Mouse (Mus musculus): Measurements from ENCODE around the gene Serf1. TPM values are rescaled to one million over a fixed set of nuclear protein-coding genes. Genes with fewer than 3 reads are reported as not detected.

Gene Serf1
- 357 and 369 TPM in 2 replicates for polyA plus RNA-seq (2016; fragmentation: Nextera tagmentation; extraction: Ambion mirVana)

GRCm38 (mm10) chr13:100107652-100108472, at the start of gene Serf1:
Gene Serf1 (plus strand): TSS chr13:100108012.
- 0 out of 2 replicates have a peak within 1 kb of the TSS, but pooled peaks have one; percentile 16 for H3K27ac ChIP-seq
- H3K9me3 ChIP-seq, result no peaks in the 10 kb centered on the region
- no peaks in the 10 kb centered on the region for H3K27me3 ChIP-seq (replicated peaks)
- peaks cover 17% of the 10 kb centered on the region for H3K4me1 ChIP-seq
- ATAC-seq (ENCODE audit: low FRiP score, low read depth), result peak; percentile 78
- H3K36me3 ChIP-seq, result 0 out of 2 replicates have a peak, but pooled peaks cover 5% of the 10 kb centered on the region
- H3K4me2 ChIP-seq (replicated peaks), result peak within 1 kb of the TSS; percentile 89
- WGBS, result 1% methylated on average over 76 of the region's 76 CpGs
- H3K9ac ChIP-seq, result peak within 1 kb of the TSS; percentile 84
- H3K4me3 ChIP-seq, result peak within 1 kb of the TSS; percentile 79

GRCm38 (mm10) chr13:100063936-100064335, 43.9 kb upstream of the Serf1 start:
- 95% methylated on average over 3 of the region's 3 CpGs for WGBS
- no peak for ATAC-seq (ENCODE audit: low FRiP score, low read depth)
- Histone ChIP-seq H3K4me1 (no peaks in the 10 kb centered on the region), H3K27me3 (replicated peaks) (no peaks in the 10 kb centered on the region), H3K4me3 (no peak overlapping the region), H3K9ac (no peak overlapping the region), H3K9me3 (no peaks in the 10 kb centered on the region), H3K27ac (no peak overlapping the region), H3K4me2 (replicated peaks) (no peak overlapping the region), H3K36me3 (peaks cover 65% of the 10 kb centered on the region)

- Histone ChIP-seq H3K9ac (no peak overlapping the region), H3K36me3 (peaks cover 61% of the 10 kb centered on the region), H3K27ac (no peak overlapping the region), H3K4me1 (no peaks in the 10 kb centered on the region), H3K4me3 (no peak overlapping the region), H3K27me3 (replicated peaks) (no peaks in the 10 kb centered on the region), H3K4me2 (replicated peaks) (no peak overlapping the region), H3K9me3 (no peaks in the 10 kb centered on the region)
- ATAC-seq (ENCODE audit: low FRiP score, low read depth), result no peak
- WGBS, result 92% methylated on average over 6 of the region's 6 CpGs
These were observed 40.0 kb upstream of the Serf1 start for GRCm38 (mm10) chr13:100067821-100068220.

- WGBS, result 89% methylated on average over 8 of the region's 8 CpGs
- no peak for ATAC-seq (ENCODE audit: low FRiP score, low read depth)
- H3K36me3 ChIP-seq, result peaks cover 72% of the 10 kb centered on the region
- no peaks in the 10 kb centered on the region for H3K27me3 ChIP-seq (replicated peaks)
- no peak overlapping the region for H3K9ac ChIP-seq
- H3K27ac ChIP-seq, result no peak overlapping the region
- H3K9me3 ChIP-seq, result no peaks in the 10 kb centered on the region
- no peak overlapping the region for H3K4me2 ChIP-seq (replicated peaks)
- H3K4me1 ChIP-seq, result no peaks in the 10 kb centered on the region
- H3K4me3 ChIP-seq, result no peak overlapping the region
These were observed 36.3 kb upstream of the Serf1 start for GRCm38 (mm10) chr13:100071473-100071872.

GRCm38 (mm10) chr13:100098808-100099207, 9.0 kb upstream of the Serf1 start:
- no peak for ATAC-seq (ENCODE audit: low FRiP score, low read depth)
- Histone ChIP-seq H3K27me3 (replicated peaks) (no peaks in the 10 kb centered on the region), H3K27ac (no peak overlapping the region), H3K4me1 (peaks cover 12% of the 10 kb centered on the region), H3K9me3 (no peaks in the 10 kb centered on the region), H3K4me3 (no peak overlapping the region), H3K36me3 (peaks cover 44% of the 10 kb centered on the region), H3K9ac (no peak overlapping the region), H3K4me2 (replicated peaks) (no peak overlapping the region)
- WGBS, result 95% methylated on average over 6 of the region's 6 CpGs

- WGBS, result 7% methylated on average over 15 of the region's 15 CpGs
- Histone ChIP-seq H3K4me2 (replicated peaks) (peak overlapping the region; percentile 67), H3K9me3 (no peaks in the 10 kb centered on the region), H3K27ac (peak overlapping the region; percentile 46; the same call in 1 of the 2 replicates), H3K9ac (peak overlapping the region; percentile 91), H3K36me3 (peaks cover 5% of the 10 kb centered on the region), H3K4me1 (peaks cover 14% of the 10 kb centered on the region), H3K27me3 (replicated peaks) (no peaks in the 10 kb centered on the region), H3K4me3 (peak overlapping the region; percentile 97)
- ATAC-seq (ENCODE audit: low FRiP score, low read depth), result no peak
These were observed 4.7 kb upstream of the Serf1 start for GRCm38 (mm10) chr13:100103052-100103658.

GRCm38 (mm10) chr13:100103748-100104254, 4.0 kb upstream of the Serf1 start, which contains the start of gene Bdp1:
Gene Bdp1 (minus strand): TSS chr13:100104070.
- peak within 1 kb of the TSS; percentile 46; the same call in 1 of the 2 replicates for H3K27ac ChIP-seq
- H3K4me1 ChIP-seq, result peaks cover 20% of the 10 kb centered on the region
- no peaks in the 10 kb centered on the region for H3K27me3 ChIP-seq (replicated peaks)
- H3K9ac ChIP-seq, result peak within 1 kb of the TSS; percentile 91
- no peaks in the 10 kb centered on the region for H3K9me3 ChIP-seq
- ATAC-seq (ENCODE audit: low FRiP score, low read depth), result peak; percentile 62
- H3K4me3 ChIP-seq, result peak within 1 kb of the TSS; percentile 97
- H3K4me2 ChIP-seq (replicated peaks), result peak within 1 kb of the TSS; percentile 67
- WGBS, result under 1% methylated on average over 42 of the region's 44 CpGs
- H3K36me3 ChIP-seq, result peaks cover 1% of the 10 kb centered on the region

- peaks cover 12% of the 10 kb centered on the region for H3K4me1 ChIP-seq
- H3K36me3 ChIP-seq, result peaks cover 19% of the 10 kb centered on the region
- no peaks in the 10 kb centered on the region for H3K9me3 ChIP-seq
- no peak overlapping the region for H3K27ac ChIP-seq
- no peak overlapping the region for H3K4me3 ChIP-seq
- WGBS, result 49% methylated on average over 5 of the region's 5 CpGs
- no peaks in the 10 kb centered on the region for H3K27me3 ChIP-seq (replicated peaks)
- ATAC-seq (ENCODE audit: low FRiP score, low read depth), result no peak
- H3K9ac ChIP-seq, result no peak overlapping the region
- H3K4me2 ChIP-seq (replicated peaks), result no peak overlapping the region
These were observed 4.6 kb downstream of the Serf1 start for GRCm38 (mm10) chr13:100112218-100112972.

- Histone ChIP-seq H3K4me3 (peak overlapping the region; percentile 94; the same call in 1 of the 2 replicates), H3K4me2 (replicated peaks) (peak overlapping the region; percentile 91), H3K36me3 (peaks cover 23% of the 10 kb centered on the region), H3K9ac (no peak overlapping the region), H3K27ac (no peak overlapping the region), H3K9me3 (no peaks in the 10 kb centered on the region), H3K27me3 (replicated peaks) (no peaks in the 10 kb centered on the region), H3K4me1 (peaks cover 14% of the 10 kb centered on the region)
- 84% methylated on average over 3 of the region's 3 CpGs for WGBS
- peak; percentile 56; the same call in 1 of the 2 replicates for ATAC-seq (ENCODE audit: low FRiP score, low read depth)
These were observed 16.2 kb downstream of the Serf1 start for GRCm38 (mm10) chr13:100123970-100124369.

- ATAC-seq (ENCODE audit: low FRiP score, low read depth), result peak; percentile 97
- peak within 1 kb of the TSS; percentile 94 for H3K4me3 ChIP-seq
- 4% methylated on average over 42 of the region's 42 CpGs for WGBS
- peaks cover 28% of the 10 kb centered on the region for H3K36me3 ChIP-seq
- no peak within 1 kb of the TSS for H3K27ac ChIP-seq
- no peaks in the 10 kb centered on the region for H3K27me3 ChIP-seq (replicated peaks)
- peaks cover 14% of the 10 kb centered on the region for H3K4me1 ChIP-seq
- no peaks in the 10 kb centered on the region for H3K9me3 ChIP-seq
- peak within 1 kb of the TSS; percentile 84 for H3K9ac ChIP-seq
- H3K4me2 ChIP-seq (replicated peaks), result peak within 1 kb of the TSS; percentile 91
These were observed 16.8 kb downstream of the Serf1 start, which contains the start of gene Smn1 for GRCm38 (mm10) chr13:100124423-100125257. Gene Smn1 (plus strand): TSS chr13:100124852.

- H3K27me3 ChIP-seq (replicated peaks), result no peaks in the 10 kb centered on the region
- H3K36me3 ChIP-seq, result peaks cover 31% of the 10 kb centered on the region
- H3K4me1 ChIP-seq, result peaks cover 14% of the 10 kb centered on the region
- H3K4me3 ChIP-seq, result peak overlapping the region; percentile 94
- peak overlapping the region; percentile 91 for H3K4me2 ChIP-seq (replicated peaks)
- no peaks in the 10 kb centered on the region for H3K9me3 ChIP-seq
- peak overlapping the region; percentile 84 for H3K9ac ChIP-seq
- H3K27ac ChIP-seq, result no peak overlapping the region
- peak; percentile 66; the same call in 1 of the 2 replicates for ATAC-seq (ENCODE audit: low FRiP score, low read depth)
- 3% methylated on average over 10 of the region's 10 CpGs for WGBS
These were observed 17.4 kb downstream of the Serf1 start for GRCm38 (mm10) chr13:100125258-100125643.
